Mouse (Mus musculus): ENCODE results near the gene Tagln2. TPM values are rescaled to one million over a fixed set of nuclear protein-coding genes. Genes with fewer than 3 reads are reported as not detected.

Gene Tagln2
- total and polyA plus RNA-seq, 2 experiments from 2014 or later: 203 to 235 TPM

DNA sequence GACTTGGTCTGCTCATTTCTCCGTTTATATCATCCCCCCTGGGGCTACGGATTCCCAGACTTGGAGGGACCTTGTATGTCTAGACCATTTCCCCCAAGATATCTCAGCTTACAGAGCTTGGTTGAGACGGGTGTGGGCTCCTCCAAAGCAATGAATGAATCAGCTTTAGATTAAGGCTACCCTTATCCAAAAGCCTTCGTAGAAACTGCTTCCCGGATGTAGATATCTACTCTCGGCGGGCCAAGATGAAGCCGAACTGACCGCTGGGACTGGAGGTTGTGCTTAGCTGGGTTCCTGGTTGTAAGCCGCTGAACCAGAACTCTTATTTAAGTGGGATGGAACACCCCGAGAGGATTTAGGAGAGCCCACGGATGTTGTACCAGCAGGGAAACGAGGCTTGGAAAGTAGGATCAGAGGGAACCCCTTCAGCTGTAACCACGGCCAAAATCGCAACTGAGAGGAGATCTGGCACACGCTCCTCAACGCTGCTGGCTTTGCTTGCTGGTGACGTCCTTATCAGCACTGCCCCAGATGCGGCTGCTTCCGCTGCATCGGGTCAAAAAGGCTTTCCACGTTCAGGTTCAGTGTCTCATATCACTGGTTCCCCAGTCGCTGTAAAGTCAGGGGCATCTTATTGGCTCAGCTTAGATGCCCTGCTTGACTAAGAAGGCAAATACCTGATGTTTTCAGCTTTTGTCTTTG is 26.7 kb downstream of the Tagln2 start:
- 21% methylated on average over 23 of the region's 23 CpGs for WGBS
- ATAC-seq (ENCODE audit: insufficient read depth, low read depth): peak; percentile 46
- no peaks in the 10 kb centered on the region for H3K36me3 ChIP-seq (replicated peaks; ENCODE audit: control insufficient read depth, insufficient read depth, low read length)
- no peaks in the 10 kb centered on the region for H3K4me1 ChIP-seq (ENCODE audit: control insufficient read depth, insufficient read depth)
- peak overlapping the region; percentile 49 for H3K4me2 ChIP-seq (ENCODE audit: low read depth, low read length)
- DNase-seq (ENCODE audit: low spot score): peak; percentile 69
- H3K9me3 ChIP-seq (replicated peaks; ENCODE audit: control insufficient read depth, low read length): no peaks in the 10 kb centered on the region
- peaks cover 20% of the 10 kb centered on the region; the same call in 1 of the 2 replicates for H3K27me3 ChIP-seq (ENCODE audit: control insufficient read depth, insufficient read depth, low read length)
- H3K9ac ChIP-seq (replicated peaks; ENCODE audit: low read depth, low read length): peak overlapping the region; percentile 28; the same call in 1 of the 2 replicates
- H3K4me3 ChIP-seq (ENCODE audit: low read depth, low read length): peak overlapping the region; percentile 25
- peak overlapping the region; percentile 88 for H3K27ac ChIP-seq (ENCODE audit: low read depth)
- peak; percentile 59; the same call in 1 of the 2 replicates for TF ChIP-seq EP300 (IDR thresholded peaks at IDR 0.05; ENCODE audit: low read depth)
- no peak for TF ChIP-seq CTCF (IDR thresholded peaks at IDR 0.05; ENCODE audit: low read depth)

- Histone ChIP-seq H3K36me3 (replicated peaks; ENCODE audit: control insufficient read depth, insufficient read depth, low read length) (no peaks in the 10 kb centered on the region), H3K27me3 (ENCODE audit: control insufficient read depth, insufficient read depth, low read length) (peaks cover 24% of the 10 kb centered on the region; the same call in 1 of the 2 replicates), H3K4me2 (ENCODE audit: low read depth, low read length) (0 out of 2 replicates have a peak overlapping the region, but pooled peaks have one; percentile 49), H3K9me3 (replicated peaks; ENCODE audit: control insufficient read depth, low read length) (no peaks in the 10 kb centered on the region), H3K9ac (replicated peaks; ENCODE audit: low read depth, low read length) (no peak overlapping the region), H3K4me3 (ENCODE audit: low read depth, low read length) (no peak overlapping the region), H3K4me1 (ENCODE audit: control insufficient read depth, insufficient read depth) (peaks cover 3% of the 10 kb centered on the region; the same call in 1 of the 2 replicates), H3K27ac (ENCODE audit: low read depth) (peak overlapping the region; percentile 88; the same call in 1 of the 2 replicates)
- no peak for TF ChIP-seq CTCF (IDR thresholded peaks at IDR 0.05; ENCODE audit: low read depth)
- TF ChIP-seq EP300 (IDR thresholded peaks at IDR 0.05; ENCODE audit: low read depth): no peak
- ATAC-seq (ENCODE audit: insufficient read depth, low read depth) (no peak), DNase-seq (ENCODE audit: low spot score) (no peak)
- 87% methylated on average over 10 of the region's 10 CpGs for WGBS
Measured at GRCm38 (mm10) chr1:172527431-172527830, 27.6 kb downstream of the Tagln2 start.

- H3K27me3 ChIP-seq (ENCODE audit: control insufficient read depth, insufficient read depth, low read length): peaks cover 36% of the 10 kb centered on the region; the same call in 1 of the 2 replicates
Measured at GRCm38 (mm10) chr1:172528701-172529100, 28.9 kb downstream of the Tagln2 start.

GRCm38 (mm10) chr1:172530544-172531220 is 30.8 kb downstream of the Tagln2 start:
- TF ChIP-seq EP300 (IDR thresholded peaks at IDR 0.05; ENCODE audit: low read depth) (no peak), CTCF (IDR thresholded peaks at IDR 0.05; ENCODE audit: low read depth) (no peak)
- Histone ChIP-seq H3K27ac (ENCODE audit: low read depth) (no peak overlapping the region), H3K27me3 (ENCODE audit: control insufficient read depth, insufficient read depth, low read length) (peaks cover 39% of the 10 kb centered on the region; the same call in 1 of the 2 replicates), H3K9ac (replicated peaks; ENCODE audit: low read depth, low read length) (no peak overlapping the region), H3K36me3 (replicated peaks; ENCODE audit: control insufficient read depth, insufficient read depth, low read length) (no peaks in the 10 kb centered on the region), H3K4me1 (ENCODE audit: control insufficient read depth, insufficient read depth) (peaks cover 7% of the 10 kb centered on the region; the same call in 1 of the 2 replicates), H3K4me3 (ENCODE audit: low read depth, low read length) (no peak overlapping the region), H3K9me3 (replicated peaks; ENCODE audit: control insufficient read depth, low read length) (no peaks in the 10 kb centered on the region), H3K4me2 (ENCODE audit: low read depth, low read length) (no peak overlapping the region)
- WGBS: 21% methylated on average over 8 of the region's 8 CpGs
- DNase-seq (ENCODE audit: low spot score) (no peak), ATAC-seq (ENCODE audit: insufficient read depth, low read depth) (no peak)

More at GRCm38 (mm10) chr1:172528701-172529100, 28.9 kb downstream of the Tagln2 start:
- H3K27ac ChIP-seq (ENCODE audit: low read depth): no peak overlapping the region
- 9% methylated on average over 7 of the region's 7 CpGs for WGBS
- no peak overlapping the region for H3K4me2 ChIP-seq (ENCODE audit: low read depth, low read length)
- H3K4me1 ChIP-seq (ENCODE audit: control insufficient read depth, insufficient read depth): peaks cover 7% of the 10 kb centered on the region; the same call in 1 of the 2 replicates
- no peak overlapping the region for H3K4me3 ChIP-seq (ENCODE audit: low read depth, low read length)
- no peaks in the 10 kb centered on the region for H3K9me3 ChIP-seq (replicated peaks; ENCODE audit: control insufficient read depth, low read length)
- no peak overlapping the region for H3K9ac ChIP-seq (replicated peaks; ENCODE audit: low read depth, low read length)
- no peaks in the 10 kb centered on the region for H3K36me3 ChIP-seq (replicated peaks; ENCODE audit: control insufficient read depth, insufficient read depth, low read length)
- peak; percentile 45 for ATAC-seq (ENCODE audit: insufficient read depth, low read depth)
- peak; percentile 91 for DNase-seq (ENCODE audit: low spot score)
- TF ChIP-seq EP300 (IDR thresholded peaks at IDR 0.05; ENCODE audit: low read depth): no peak
- TF ChIP-seq CTCF (IDR thresholded peaks at IDR 0.05; ENCODE audit: low read depth): peak; percentile 99

GRCm38 (mm10) chr1:172532551-172532950 is 32.7 kb downstream of the Tagln2 start:
- no peaks in the 10 kb centered on the region for H3K9me3 ChIP-seq (replicated peaks; ENCODE audit: control insufficient read depth, low read length)
- H3K4me3 ChIP-seq (ENCODE audit: low read depth, low read length): no peak overlapping the region
- peak overlapping the region; percentile 30; the same call in 1 of the 2 replicates for H3K4me2 ChIP-seq (ENCODE audit: low read depth, low read length)
- no peaks in the 10 kb centered on the region for H3K36me3 ChIP-seq (replicated peaks; ENCODE audit: control insufficient read depth, insufficient read depth, low read length)
- no peak overlapping the region for H3K9ac ChIP-seq (replicated peaks; ENCODE audit: low read depth, low read length)
- peaks cover 26% of the 10 kb centered on the region; the same call in 1 of the 2 replicates for H3K27me3 ChIP-seq (ENCODE audit: control insufficient read depth, insufficient read depth, low read length)
- TF ChIP-seq CTCF (IDR thresholded peaks at IDR 0.05; ENCODE audit: low read depth): no peak
- no peak for TF ChIP-seq EP300 (IDR thresholded peaks at IDR 0.05; ENCODE audit: low read depth)
- no peak for DNase-seq (ENCODE audit: low spot score)
- peaks cover 7% of the 10 kb centered on the region; the same call in 1 of the 2 replicates for H3K4me1 ChIP-seq (ENCODE audit: control insufficient read depth, insufficient read depth)
- ATAC-seq (ENCODE audit: insufficient read depth, low read depth): peak; percentile 26
- 2% methylated on average over 13 of the region's 13 CpGs for WGBS
- H3K27ac ChIP-seq (ENCODE audit: low read depth): no peak overlapping the region

All from heart, postnatal 0 days (tissue).